Mouse (Mus musculus): ENCODE data around the gene Angel1. TPM values are rescaled to one million over a fixed set of nuclear protein-coding genes. Genes with fewer than 3 reads are reported as not detected.
A peak's percentile ranks its signal among the peaks of the same experiment; 100 is the strongest.

Angel1 gene
- 12.6 and 16.1 TPM in 2 replicates for polyA plus RNA-seq (2015; fragmentation: Nextera tagmentation; extraction: Ambion mirVana)

DNA sequence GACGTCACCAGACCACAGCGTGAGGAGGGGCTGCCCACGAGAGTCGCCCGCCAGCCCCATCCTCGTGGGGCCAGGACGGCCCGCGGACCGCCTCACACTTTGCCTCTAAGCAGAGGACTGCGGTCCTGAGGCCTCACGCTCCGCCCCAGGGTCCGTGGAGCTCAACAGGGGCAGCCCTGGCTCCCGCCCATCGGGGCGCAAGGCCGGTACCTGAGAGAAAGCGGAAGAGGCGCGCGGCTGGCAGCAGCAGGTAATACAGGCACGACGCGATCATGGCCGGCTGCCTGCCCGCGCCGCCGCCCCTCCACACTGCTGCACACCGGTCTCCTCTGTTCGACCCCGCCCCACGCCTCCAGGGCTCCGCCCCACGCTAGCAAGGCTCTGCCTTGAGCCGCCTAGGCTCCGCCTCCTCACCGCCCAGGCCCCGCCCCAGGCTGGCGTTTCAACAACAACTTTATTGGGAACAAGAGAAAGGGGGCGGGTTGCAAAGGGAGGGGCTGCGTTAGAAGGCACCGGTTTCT lies at the start of gene Angel1:
Gene Angel1 (minus strand): TSS at position 341 of the 521 bp plus-strand sequence.
- peak; percentile 99 for ATAC-seq (ENCODE audit: low read depth)
- Histone ChIP-seq H3K36me3 (peaks cover 6% of the 10 kb centered on the region; the same call in 1 of the 2 replicates), H3K4me3 (peak within 1 kb of the TSS; percentile 78), H3K9ac (peak within 1 kb of the TSS; percentile 83), H3K9me3 (no peaks in the 10 kb centered on the region), H3K27me3 (no peaks in the 10 kb centered on the region), H3K27ac (replicated peaks) (peak within 1 kb of the TSS; percentile 80), H3K4me1 (replicated peaks) (peaks cover 28% of the 10 kb centered on the region), H3K4me2 (peak within 1 kb of the TSS; percentile 91)
- under 1% methylated on average over 44 of the region's 44 CpGs for WGBS

DNA sequence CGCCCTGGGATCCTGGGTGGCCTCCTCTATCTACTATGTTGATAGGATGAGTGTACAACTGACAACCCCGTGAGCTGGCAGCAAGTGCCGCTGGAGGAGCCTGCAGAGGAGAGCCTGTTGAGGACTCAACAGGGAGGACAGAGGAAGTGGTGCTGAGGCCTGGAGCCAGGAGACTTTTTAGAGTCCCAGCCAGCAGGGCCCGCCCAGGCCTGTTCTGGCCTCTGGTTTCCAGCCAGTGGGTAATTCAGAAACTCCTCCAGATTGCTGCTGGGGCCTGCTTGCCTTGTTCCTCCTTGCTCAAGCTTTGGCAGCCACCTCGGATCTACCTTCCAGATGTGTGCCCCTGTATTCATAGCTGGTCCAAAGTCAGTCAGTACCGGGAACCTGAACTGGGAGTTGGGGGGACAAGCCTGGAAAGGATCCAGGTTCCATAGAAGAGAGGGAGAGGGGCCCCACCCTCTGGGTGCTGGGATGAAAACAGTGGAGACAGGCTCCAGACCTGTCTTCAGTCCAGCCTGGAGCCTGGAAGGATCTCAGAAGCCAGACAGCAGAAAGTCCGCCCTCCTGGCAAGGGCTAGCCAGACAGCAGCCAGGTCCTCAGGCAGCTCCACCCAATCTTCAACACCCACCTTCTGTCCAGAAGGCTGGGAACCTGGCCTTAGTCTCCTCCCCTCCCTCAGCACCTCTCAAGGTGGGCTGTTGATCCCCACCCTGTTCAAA lies 49.5 kb upstream of the Angel1 start:
- Histone ChIP-seq H3K27me3 (no peaks in the 10 kb centered on the region), H3K4me3 (no peak overlapping the region), H3K27ac (replicated peaks) (no peak overlapping the region), H3K4me2 (no peak overlapping the region), H3K9me3 (no peaks in the 10 kb centered on the region), H3K36me3 (no peaks in the 10 kb centered on the region), H3K9ac (no peak overlapping the region), H3K4me1 (replicated peaks) (peaks cover 9% of the 10 kb centered on the region)
- ATAC-seq (ENCODE audit: low read depth) = no peak
- WGBS = 85% methylated on average over 7 of the region's 7 CpGs

DNA sequence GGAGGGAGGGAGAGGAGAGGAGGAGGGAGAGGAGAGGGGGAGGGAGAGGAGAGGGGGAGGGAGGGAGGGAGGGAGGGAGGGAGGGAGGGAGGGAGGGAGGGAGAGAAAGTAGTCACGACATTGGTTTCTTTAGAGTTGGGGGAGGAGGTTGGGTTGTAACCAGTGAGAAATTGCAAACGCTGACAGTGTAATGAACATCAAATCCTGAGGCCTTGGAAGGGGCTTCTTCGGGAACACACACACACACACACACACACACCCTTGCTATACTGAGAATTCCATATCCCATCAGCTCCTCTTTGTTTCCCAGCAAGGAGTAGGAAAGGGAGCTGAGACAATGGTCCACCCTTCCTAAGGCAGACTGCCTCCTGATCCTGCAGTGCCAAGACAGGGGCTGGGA lies 46.3 kb upstream of the Angel1 start:
- ATAC-seq (ENCODE audit: low read depth) = no peak

DNA sequence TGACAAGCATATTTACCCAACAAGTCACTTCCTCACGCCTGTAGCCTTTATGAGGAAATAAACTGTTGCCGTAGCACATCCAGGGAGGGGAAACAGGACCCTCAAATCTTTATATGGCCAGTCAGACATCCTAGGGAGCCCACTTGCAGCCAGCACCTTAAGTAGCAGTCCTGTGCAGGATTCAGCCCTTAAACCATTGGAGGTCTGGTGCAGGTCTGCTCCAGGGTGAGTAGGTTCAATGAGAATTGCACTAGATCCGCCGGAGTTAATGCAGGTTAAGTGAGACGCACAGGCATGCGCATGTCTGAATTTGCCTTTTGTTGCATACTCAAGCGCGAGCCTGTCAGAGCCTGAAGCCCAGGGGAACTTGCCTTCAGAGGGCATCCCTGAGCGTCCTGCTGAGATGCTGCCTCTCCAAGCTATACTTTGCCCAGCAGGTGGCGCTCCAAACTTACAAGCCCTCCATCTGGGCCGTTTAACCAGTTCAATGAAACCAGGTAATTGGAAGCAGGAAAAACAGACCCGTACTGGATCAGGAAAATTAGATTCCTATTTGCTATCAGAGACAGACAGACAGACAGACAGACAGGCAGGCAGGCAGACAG lies 45.7 kb upstream of the Angel1 start:
- Histone ChIP-seq H3K9me3 (no peaks in the 10 kb centered on the region), H3K27ac (replicated peaks) (peak overlapping the region; percentile 49; the same call in 1 of the 2 replicates), H3K4me1 (replicated peaks) (peaks cover 20% of the 10 kb centered on the region), H3K9ac (no peak overlapping the region), H3K4me2 (peak overlapping the region; percentile 20), H3K36me3 (no peaks in the 10 kb centered on the region), H3K27me3 (no peaks in the 10 kb centered on the region), H3K4me3 (no peak overlapping the region)
- 10% methylated on average over 12 of the region's 12 CpGs for WGBS
- ATAC-seq (ENCODE audit: low read depth) = peak; percentile 58

More for the DNA sequence above, 46.3 kb upstream of the Angel1 start:
- Histone ChIP-seq H3K4me1 (replicated peaks) (peaks cover 20% of the 10 kb centered on the region), H3K4me2 (no peak overlapping the region), H3K4me3 (no peak overlapping the region), H3K36me3 (no peaks in the 10 kb centered on the region), H3K27ac (replicated peaks) (peak overlapping the region; percentile 42; the same call in 1 of the 2 replicates), H3K27me3 (no peaks in the 10 kb centered on the region), H3K9ac (no peak overlapping the region), H3K9me3 (no peaks in the 10 kb centered on the region)
- 32% methylated on average over 3 of the region's 3 CpGs for whole genome bisulfite sequencing

DNA sequence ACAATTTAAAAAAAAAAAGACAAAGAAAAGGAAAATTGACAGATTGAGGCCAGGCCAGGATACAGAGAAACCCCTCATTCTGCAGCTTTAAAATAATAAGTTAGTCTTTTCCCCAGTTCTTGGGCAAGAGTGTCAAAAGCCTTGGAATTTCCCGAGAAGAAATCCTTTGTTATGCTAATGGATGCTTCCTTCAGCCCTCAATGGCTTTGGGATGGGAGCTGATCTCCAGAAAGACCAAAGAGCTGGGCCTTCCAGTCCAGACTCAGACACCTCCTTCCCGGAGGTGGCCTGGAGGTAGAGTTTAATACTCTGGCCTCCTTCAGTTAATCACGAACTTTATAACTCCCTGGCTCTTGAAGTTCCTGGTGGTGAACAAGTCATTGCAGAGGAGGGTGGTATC lies 44.7 kb upstream of the Angel1 start:
- ATAC-seq (ENCODE audit: low read depth) = no peak
- Histone ChIP-seq H3K4me3 (no peak overlapping the region), H3K4me2 (no peak overlapping the region), H3K36me3 (no peaks in the 10 kb centered on the region), H3K9ac (no peak overlapping the region), H3K27ac (replicated peaks) (0 out of 2 replicates have a peak overlapping the region, but pooled peaks have one; percentile 1), H3K9me3 (no peaks in the 10 kb centered on the region), H3K4me1 (replicated peaks) (peaks cover 20% of the 10 kb centered on the region), H3K27me3 (no peaks in the 10 kb centered on the region)
- 10% methylated on average over 3 of the region's 3 CpGs for WGBS

DNA sequence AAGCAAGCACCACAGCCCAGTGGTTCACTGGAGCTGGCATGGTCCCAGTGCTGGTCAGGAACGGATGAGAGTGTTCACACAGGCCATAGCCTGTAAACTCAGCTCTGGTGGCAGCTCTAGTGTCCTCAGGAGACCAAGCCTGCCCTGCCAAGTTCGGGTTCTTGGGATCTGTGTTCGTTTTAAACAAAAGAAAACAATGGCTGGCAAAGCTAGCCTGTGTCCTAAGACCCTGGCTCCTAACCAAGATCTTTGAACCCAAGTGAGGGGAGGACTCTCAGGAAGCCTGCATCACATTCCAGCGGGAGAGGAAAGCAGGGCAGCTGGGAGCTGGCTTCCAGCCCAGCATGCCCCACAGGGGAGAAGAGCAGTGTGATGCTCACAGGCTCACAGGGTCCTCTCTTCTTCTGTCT lies 44.0 kb upstream of the Angel1 start:
- Histone ChIP-seq H3K4me3 (no peak overlapping the region), H3K36me3 (no peaks in the 10 kb centered on the region), H3K27me3 (no peaks in the 10 kb centered on the region), H3K9ac (no peak overlapping the region), H3K4me2 (no peak overlapping the region), H3K4me1 (replicated peaks) (peaks cover 20% of the 10 kb centered on the region), H3K27ac (replicated peaks) (peak overlapping the region; percentile 67), H3K9me3 (no peaks in the 10 kb centered on the region)
- 15% methylated on average over 4 of the region's 4 CpGs for WGBS
- no peak for ATAC-seq (ENCODE audit: low read depth)

DNA sequence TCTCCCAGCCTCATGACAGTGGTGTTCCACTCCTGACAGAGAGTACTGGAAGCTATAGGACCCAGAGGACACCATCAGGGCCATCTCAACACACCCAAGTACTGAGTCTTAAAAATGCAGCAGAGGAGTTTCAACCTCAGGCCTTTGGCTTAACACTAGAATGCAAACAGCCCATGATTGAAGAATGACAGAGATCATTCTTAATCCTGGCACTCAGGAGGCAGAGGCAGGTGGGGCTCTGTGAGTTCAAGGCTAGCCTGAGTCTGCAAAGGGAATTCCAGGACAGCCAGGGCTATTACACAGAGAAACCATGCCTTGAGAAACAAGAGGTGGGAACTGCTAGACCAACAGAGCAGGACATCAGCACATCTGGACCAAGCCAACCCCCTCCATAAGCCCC lies 43.6 kb upstream of the Angel1 start:
- Histone ChIP-seq H3K36me3 (no peaks in the 10 kb centered on the region), H3K4me1 (replicated peaks) (peaks cover 20% of the 10 kb centered on the region), H3K27me3 (no peaks in the 10 kb centered on the region), H3K9me3 (no peaks in the 10 kb centered on the region), H3K4me3 (no peak overlapping the region), H3K9ac (no peak overlapping the region; the same call in 1 of the 2 replicates), H3K27ac (replicated peaks) (peak overlapping the region; percentile 67), H3K4me2 (no peak overlapping the region)
- no peak for ATAC-seq (ENCODE audit: low read depth)

DNA sequence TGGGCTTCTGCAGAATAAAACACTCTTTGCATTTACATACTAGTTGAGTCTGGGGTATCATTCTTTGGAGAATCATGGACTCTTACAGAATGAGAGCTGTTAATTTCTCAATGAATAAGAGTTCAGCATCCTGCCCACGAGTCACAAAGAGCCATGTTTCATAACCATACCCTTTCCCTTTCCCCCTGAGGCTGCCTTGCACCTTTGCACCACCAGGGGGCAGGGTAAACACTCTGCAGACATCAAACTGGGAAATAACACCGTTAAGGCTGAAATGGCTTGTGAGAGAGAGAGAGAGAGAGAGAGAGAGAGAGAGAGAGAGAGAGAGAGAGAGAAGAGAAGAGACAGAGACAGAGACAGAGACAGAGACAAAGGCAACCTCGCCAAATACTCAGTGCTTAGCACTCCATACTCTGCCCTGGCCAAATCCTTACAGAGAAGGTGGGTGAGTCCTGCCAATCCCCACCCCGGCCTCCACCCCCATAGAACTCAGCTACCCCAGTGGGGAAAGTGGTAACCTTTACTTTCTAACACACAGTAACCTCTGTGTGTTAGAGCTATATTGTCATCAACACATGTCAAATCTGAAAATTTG lies 42.8 kb upstream of the Angel1 start:
- 34% methylated on average over 4 of the region's 4 CpGs for WGBS

DNA sequence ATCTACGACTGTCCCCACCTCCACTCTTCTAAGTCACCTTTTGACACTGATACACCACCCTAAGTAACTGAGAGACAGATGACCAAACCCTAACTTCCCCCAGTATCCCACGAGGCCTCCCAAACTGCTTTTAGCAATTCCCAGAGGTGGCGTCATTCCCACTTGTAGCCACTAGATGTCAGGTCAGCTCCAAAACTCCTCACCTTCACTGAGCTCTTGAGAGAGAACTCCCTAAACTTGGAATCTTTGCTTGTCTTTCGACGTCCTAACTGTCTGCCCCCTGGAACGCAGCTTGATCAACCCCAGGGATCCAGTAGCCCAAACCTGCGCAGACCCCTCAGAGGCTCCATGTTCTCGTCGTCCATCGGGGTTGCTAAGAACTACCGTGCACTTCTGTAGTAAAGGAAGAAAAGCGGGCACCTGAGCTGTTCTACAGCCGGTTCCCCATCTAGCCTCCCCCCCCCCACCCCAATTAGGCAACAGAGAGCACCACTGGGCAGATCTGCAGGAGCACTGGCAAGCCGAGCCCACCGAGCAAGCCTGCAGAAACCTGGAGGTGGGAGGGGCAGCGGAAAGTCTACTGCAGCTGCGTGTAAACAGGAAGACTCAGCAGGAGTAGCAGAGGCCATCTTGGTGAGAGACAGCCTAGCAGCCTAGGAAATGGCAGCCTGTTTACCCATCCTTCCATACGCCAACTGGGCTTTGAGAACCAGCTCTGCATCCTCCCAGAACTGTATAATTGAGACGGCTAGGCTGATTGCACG lies 41.8 kb upstream of the Angel1 start:
- Histone ChIP-seq H3K9me3 (no peaks in the 10 kb centered on the region), H3K27ac (replicated peaks) (no peak overlapping the region), H3K4me3 (no peak overlapping the region), H3K27me3 (no peaks in the 10 kb centered on the region), H3K36me3 (no peaks in the 10 kb centered on the region), H3K9ac (no peak overlapping the region), H3K4me2 (no peak overlapping the region), H3K4me1 (replicated peaks) (peaks cover 20% of the 10 kb centered on the region)
- no peak for ATAC-seq (ENCODE audit: low read depth)
- WGBS = 37% methylated on average over 20 of the region's 20 CpGs

More for the DNA sequence above, 42.8 kb upstream of the Angel1 start:
- H3K4me2 ChIP-seq = no peak overlapping the region
- no peak for ATAC-seq (ENCODE audit: low read depth)
- no peak overlapping the region for H3K4me3 ChIP-seq
- no peak overlapping the region for H3K27ac ChIP-seq (replicated peaks)
- H3K4me1 ChIP-seq (replicated peaks) = peaks cover 20% of the 10 kb centered on the region
- no peaks in the 10 kb centered on the region for H3K9me3 ChIP-seq
- H3K36me3 ChIP-seq = no peaks in the 10 kb centered on the region
- H3K27me3 ChIP-seq = no peaks in the 10 kb centered on the region
- H3K9ac ChIP-seq = no peak overlapping the region

DNA sequence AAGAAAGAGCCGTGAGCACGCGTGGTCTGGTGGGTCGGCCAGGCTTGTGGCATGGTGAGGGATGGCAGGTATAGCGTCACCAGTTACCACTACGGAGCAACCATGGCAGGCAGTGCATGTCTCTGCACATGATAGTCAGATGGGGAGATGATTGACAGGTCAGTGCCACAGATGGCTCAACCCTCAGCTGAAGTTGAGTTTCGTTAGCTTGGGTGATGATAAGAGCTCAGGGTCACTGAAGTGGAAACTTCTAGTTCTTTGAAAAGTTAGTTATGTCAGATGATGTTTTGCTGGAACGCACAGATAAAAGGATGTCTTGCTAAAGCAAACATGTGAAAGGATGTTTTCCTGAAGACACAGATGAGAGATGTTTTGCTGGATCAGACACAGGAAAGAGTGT lies 40.2 kb upstream of the Angel1 start:
- no peaks in the 10 kb centered on the region for H3K9me3 ChIP-seq
- ATAC-seq (ENCODE audit: low read depth) = no peak
- 91% methylated on average over 8 of the region's 8 CpGs for WGBS
- H3K27ac ChIP-seq (replicated peaks) = no peak overlapping the region
- no peaks in the 10 kb centered on the region for H3K36me3 ChIP-seq
- no peak overlapping the region for H3K4me3 ChIP-seq
- H3K4me2 ChIP-seq = no peak overlapping the region
- no peaks in the 10 kb centered on the region for H3K27me3 ChIP-seq
- H3K4me1 ChIP-seq (replicated peaks) = peaks cover 15% of the 10 kb centered on the region
- no peak overlapping the region for H3K9ac ChIP-seq

DNA sequence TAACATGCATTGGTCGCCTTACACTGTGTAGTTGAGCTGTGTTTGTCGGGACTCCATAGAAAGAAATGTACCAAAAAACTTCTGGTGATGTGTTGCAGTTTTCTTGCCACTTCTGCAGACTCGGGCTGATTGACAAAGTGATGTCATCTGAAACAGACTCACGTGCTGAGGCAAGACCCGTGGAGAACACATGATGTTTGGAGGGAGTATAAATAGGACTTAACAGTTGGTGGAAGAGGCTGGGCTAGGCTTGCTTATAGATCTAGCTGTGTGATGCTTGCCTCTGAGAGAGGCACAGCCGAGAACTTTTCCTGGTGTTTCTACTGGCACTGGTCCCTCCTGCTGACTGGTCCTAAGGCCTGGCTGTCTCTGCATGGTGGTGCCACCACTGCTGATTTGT lies 37.8 kb upstream of the Angel1 start:
- no peak overlapping the region for H3K9ac ChIP-seq
- no peak overlapping the region for H3K4me2 ChIP-seq
- no peak overlapping the region for H3K27ac ChIP-seq (replicated peaks)
- ATAC-seq (ENCODE audit: low read depth) = no peak
- H3K9me3 ChIP-seq = peaks cover 7% of the 10 kb centered on the region; the same call in 1 of the 2 replicates
- H3K4me1 ChIP-seq (replicated peaks) = no peaks in the 10 kb centered on the region
- WGBS = 79% methylated on average over 6 of the region's 6 CpGs
- no peaks in the 10 kb centered on the region for H3K36me3 ChIP-seq
- no peaks in the 10 kb centered on the region for H3K27me3 ChIP-seq
- no peak overlapping the region for H3K4me3 ChIP-seq

Data from neural tube, embryonic 13.5 days (tissue).